Mouse (Mus musculus) left cerebral cortex, postnatal 10 days (tissue): ENCODE data around the gene Epha8. TPM values are rescaled to one million over a fixed set of nuclear protein-coding genes. Genes with fewer than 3 reads are reported as not detected.

ENCODE experiments used
- DNase-seq, 2 experiments: peaks; one replicate each; pipeline ENCODE4 v3.0.0; 2021 to 2022; ENCODE audit warnings: low spot score in 2 of 2, mixed read lengths in 1 of 2; ENCODE audit errors: extremely low spot score in 1 of 2
- intact Hi-C: fragments of 180-260 bp; cut with DNase I; formaldehyde crosslinking; loops from one replicate; pipeline ENCODE4 v1.15.1; 2025
- total RNA-seq, 2 experiments: library from RNA; stranded (reverse); gene quantifications; 2 replicates each; pipeline ENCODE4 v1.2.3; 2021

Gene Epha8
- total RNA-seq, 2 experiments from 2014 or later = 13.5 to 15.0 TPM

GRCm38 (mm10) chr4:136961642-136962285 lies 5.1 kb upstream of the Epha8 start:
- peak in 1 of 2 experiments; percentile 59 for DNase-seq
- intact Hi-C loops = no loop called here

DNA sequence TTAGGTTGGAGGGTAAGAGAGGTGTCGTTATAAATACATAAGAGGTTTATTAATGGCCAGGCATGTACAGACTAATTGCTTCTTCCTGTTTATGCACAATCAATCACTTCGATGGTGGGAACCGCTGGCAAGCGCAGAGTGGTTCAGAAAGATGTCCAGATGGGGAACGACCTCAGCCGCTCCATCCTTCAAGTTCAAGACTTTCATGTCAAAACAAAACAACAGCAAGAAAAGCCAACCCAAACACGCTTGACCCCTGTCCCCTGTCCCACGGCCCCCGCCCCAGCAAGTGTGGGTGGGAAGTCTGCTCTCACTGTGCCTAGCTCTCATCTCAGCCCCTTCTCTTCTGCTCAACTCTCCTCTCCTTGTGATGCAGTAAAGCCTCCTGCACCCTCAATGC lies 4.0 kb upstream of the Epha8 start:
- no peak for DNase-seq
- intact Hi-C loops = no loop called here

DNA sequence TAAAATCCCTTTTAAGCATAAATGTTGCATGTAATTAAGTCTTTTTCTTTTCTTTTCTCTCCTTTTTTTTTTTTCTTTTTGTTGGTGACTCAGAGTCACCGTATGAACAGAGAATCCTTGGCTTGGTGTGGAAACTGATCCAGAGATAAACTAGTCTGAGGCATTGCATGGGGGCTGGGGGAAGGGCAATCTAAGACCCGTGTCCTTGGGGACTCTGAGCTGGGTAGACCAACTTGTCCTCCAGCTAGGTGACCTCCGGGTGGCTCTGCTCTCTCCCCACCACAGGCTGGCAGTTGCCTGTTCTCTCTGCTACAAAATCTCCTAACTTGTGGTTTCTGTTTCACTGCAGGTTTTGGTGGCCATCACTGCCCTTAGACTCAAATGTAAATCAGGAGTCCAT lies 3.5 kb upstream of the Epha8 start:
- intact Hi-C loops = no loop called here
- DNase-seq = no peak

DNA sequence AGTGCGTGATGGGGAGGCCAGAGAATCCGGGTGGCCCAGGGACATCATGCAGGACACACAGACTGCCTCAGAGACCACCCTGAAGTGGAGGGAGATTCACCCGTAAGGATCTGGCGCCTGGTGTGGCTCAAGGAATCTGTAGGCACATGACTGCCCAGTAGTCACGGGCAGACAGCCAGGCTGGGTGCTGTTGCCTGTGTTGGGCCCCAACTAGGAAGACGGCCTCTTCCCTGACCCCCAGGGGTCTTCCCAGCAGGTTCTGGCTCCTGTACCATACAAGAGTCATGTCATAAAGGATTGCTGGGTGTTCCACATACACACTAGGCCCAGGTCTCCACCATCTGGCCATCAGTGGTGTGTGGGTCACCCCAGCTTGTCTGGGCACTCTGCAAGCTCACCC lies 2.1 kb downstream of the Epha8 start:
- no peak for DNase-seq
- intact Hi-C loops = no loop called here

DNA sequence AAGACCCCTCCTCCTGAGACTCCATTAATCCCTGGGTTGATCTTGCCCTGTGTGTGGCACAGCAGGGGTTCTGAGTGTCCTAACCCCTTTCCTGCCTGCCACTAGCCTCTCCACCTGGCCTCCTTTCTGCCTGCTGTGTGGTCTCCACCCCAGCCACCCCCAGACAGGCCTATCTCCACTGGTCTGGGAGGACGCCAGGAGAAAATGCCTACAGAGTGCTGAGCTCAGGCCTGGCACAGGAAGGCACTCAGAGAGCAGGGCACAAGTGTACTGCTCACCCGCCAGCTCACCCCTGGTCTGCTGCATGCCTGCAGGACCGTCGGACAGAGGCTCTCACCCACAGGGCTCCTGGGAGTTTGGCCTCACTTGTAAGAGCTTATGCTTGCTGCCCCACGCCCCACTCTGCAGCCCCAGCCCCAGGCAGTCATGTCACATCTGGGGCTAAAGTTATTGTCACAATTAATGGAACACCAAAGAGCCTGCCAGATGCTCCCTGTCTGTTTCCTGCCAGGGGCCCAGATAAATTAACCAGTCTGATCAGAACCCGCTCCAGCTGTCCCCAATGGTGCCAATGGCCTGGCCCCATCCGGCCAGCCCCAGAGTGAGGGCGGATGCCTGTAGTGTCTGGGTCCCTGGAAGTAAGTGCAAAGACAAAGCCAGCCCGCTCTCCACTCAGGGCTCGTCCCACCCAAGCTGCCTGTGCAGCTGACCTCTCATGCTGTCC lies 7.2 kb downstream of the Epha8 start:
- intact Hi-C loops = no loop called here
- no peak for DNase-seq

GRCm38 (mm10) chr4:136945397-136945796 lies 11.2 kb downstream of the Epha8 start:
- DNase-seq = no peak
- intact Hi-C loops = no loop called here

- intact Hi-C loops = no loop called here
- DNase-seq = no peak
Observed at GRCm38 (mm10) chr4:136944558-136945350, 11.9 kb downstream of the Epha8 start.

DNA sequence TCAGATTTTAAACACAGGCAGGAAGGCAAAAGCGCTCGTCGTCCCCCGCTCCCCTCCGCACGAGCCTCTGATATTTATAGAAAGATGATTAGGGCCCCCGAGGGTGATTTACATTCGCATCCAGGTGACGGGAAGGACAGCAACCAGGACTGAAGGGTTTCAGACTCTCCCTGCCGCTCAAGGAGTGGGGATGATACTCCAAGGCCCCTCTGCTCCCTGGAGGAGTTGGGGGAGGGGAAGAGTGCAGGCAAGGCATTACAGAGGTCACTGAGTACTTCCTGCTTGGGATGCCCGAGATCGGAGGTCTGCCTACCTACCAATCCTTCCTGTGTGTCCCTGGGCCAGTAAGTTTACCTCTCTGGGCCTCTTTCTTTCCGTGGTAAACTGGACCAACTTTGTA lies 13.4 kb downstream of the Epha8 start:
- DNase-seq = no peak
- intact Hi-C loops = no loop called here

- intact Hi-C loops = no loop called here
- DNase-seq = no peak
Observed at GRCm38 (mm10) chr4:136942761-136943160, 13.9 kb downstream of the Epha8 start.

DNA sequence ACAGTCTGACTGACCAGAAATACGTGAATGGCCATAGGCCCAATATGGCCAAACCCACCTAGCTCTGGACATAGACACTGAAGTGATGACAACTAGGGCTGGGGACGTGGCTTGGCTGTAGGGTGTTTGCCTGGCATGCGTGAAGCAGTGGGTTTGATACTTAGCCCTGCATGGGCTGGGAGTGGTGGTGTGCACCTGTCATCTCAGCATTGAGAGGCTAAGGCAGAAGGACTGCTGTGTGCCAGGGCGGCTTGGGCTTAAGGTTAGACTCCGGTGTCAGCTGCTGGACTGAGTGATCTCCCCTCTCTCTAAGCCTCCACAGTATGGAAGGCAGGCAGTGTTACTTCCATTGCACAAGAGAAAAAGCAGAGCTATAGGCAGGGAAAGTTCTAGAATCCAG lies 18.7 kb downstream of the Epha8 start:
- no peak for DNase-seq
- intact Hi-C loops = no loop called here

DNA sequence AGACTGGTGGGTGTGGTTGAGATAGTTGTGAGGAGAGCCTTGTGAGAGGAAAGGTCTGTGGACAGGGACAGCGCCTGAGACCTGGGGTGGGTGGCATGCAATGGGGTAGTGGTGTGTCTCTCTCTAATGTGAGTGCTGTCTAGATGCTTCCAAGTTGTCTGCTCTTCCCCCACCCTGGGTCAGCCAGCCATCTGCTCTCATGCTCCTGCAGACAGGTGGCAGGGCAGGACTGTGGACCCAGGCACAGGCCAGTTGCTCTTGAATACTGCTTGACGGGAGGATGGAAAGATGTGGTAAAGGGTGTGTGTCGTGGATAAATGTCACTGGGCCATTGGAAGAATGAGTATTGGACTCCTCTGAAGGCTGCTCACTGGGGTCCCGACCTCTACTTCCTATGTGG lies 19.3 kb downstream of the Epha8 start:
- intact Hi-C loops = no loop called here

DNA sequence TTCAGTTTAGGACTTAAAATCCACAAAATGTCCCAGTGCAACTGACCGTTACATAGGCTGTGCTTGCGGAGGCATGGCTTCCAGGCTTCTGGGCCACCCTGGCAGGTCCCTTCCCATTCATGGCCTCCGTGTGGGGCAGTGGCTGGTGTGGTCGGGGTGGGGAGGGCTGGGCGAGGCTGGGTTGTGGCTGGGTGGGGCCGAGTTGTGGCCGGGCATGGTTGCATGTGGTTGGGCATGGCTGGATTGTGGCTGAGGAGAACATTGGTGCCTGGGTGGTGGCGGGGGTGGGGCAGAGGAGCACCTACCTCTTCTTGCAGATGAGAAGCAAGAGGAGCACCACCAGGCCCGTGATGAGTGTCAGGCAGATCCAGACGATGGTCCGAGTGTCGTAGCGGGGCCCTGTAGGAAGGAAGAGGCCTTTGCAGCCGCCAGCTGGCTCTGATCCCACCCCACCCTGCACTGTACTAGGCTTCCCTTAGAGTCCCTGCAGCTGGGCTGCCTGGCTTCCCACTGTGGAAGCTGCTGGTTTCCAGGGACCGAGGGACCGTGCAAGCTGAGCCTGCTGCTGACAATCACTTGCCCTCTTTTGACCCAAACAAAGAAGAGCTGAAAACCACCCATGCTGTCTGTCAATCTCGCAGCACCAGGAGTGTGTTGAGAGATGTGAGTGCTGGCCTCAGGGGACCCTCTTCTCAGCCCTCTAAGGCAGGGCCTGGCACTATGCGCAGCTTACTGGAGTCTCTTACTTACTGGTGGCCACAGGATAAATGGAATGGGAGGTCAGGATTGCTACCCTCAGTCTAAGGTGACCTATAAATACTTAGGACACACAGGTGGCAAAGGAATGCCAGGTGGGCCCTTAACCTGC lies 21.6 kb downstream of the Epha8 start:
- no peak for DNase-seq
- intact Hi-C loops = no loop called here

More for the DNA sequence above, 19.3 kb downstream of the Epha8 start:
- DNase-seq = no peak

DNA sequence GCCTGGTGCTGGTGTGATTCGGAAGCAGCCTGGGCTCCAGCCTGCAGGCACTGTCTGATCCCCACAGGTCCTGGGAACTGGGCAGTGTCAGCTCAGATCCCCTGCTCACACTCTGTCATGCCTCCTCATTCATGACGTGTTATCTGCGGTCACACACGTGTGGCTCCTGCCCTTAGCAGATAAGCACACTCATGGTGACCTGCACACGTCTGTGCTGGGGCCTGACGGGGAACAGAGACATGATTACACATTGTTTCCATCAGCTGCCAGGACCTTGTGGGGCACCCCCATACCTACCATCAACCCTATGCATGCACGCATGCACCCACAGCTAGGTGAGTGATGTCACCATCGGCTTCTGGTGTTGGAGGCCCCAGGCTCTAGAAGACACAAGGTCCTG lies 26.1 kb downstream of the Epha8 start:
- intact Hi-C loops = no loop called here

GRCm38 (mm10) chr4:136928928-136929327 lies 27.7 kb downstream of the Epha8 start:
- DNase-seq = no peak
- intact Hi-C loops = loop anchor here (5.0 kb wide), 1 partner anchor 53 kb away; no protein-coding TSS in a partner anchor

More for the DNA sequence above, 26.1 kb downstream of the Epha8 start:
- DNase-seq = no peak

GRCm38 (mm10) chr4:136925804-136926203 lies 30.8 kb downstream of the Epha8 start:
- intact Hi-C loops = loop anchor here (5.0 kb wide), 1 partner anchor 56 kb away; no protein-coding TSS in a partner anchor

GRCm38 (mm10) chr4:136924529-136924928 lies 32.1 kb downstream of the Epha8 start:
- peak in 1 of 2 experiments; percentile 52 for DNase-seq

More at GRCm38 (mm10) chr4:136925804-136926203, 30.8 kb downstream of the Epha8 start:
- DNase-seq = no peak

DNA sequence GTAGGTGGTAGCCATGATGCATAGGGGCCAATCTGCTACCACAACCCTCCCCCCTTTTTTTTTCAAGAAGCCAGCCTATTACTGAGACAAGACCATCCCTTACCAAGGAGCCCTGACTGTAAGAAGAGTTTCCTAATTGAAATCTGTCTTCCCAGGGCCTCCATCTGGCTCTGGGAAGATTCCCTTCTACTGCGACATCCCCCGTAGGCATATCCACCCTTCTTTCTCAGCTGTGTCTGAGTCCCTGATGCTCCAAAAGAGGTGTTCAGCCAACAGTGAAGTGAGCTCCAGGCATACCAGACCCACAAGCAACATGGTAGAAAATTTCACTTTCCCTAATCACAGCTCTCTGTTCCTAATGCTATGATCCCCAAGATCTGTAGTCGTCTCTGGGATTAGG lies 37.1 kb downstream of the Epha8 start:
- intact Hi-C loops = no loop called here

More at GRCm38 (mm10) chr4:136924529-136924928, 32.1 kb downstream of the Epha8 start:
- intact Hi-C loops = no loop called here

DNA sequence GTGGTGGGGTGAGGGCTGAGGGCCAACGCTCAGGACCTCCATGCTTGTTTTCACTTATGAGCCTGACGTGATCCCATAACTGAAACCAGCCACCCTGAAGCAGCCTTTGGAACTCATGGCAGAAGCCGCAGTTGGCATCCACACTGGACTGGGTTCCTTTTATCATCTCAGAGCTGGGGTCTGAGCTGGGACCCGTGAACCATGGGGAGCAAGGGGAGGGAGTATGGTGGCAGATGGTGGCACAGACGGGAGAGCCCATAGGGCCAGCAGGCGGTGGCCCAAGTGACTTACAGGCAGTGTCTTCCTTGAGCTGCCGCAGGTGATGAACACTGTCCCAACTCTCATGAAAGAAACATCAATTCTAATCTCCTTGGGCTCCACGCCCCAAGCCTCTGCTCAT lies 37.8 kb downstream of the Epha8 start:
- no peak for DNase-seq
- intact Hi-C loops = no loop called here

More for the DNA sequence above, 37.1 kb downstream of the Epha8 start:
- DNase-seq = no peak

DNA sequence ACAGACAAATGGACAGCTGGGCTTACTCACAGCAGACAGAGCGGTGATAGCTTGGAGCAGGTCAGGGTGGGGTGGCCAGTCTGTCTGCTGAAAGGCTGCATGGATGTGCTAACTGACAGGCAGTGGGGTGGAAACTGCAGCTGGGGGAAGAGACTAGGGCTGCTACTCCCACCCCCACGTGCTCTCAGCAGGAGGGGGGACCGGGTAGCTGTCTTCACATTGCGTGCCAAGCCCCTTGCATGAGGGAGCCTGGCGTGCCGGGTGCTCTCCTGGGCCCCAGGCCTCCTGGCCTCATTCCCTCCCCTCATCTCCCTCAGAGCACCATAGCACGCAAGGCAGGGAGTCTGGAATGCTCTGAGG lies 39.5 kb downstream of the Epha8 start:
- intact Hi-C loops = no loop called here
- DNase-seq = no peak
